Mouse (Mus musculus): ENCODE results near the gene Hip1. TPM values are rescaled to one million over a fixed set of nuclear protein-coding genes. Genes with fewer than 3 reads are reported as not detected.
A peak's percentile ranks its signal among the peaks of the same experiment; 100 is the strongest.

Hip1 gene
- polyA plus RNA-seq (2014; fragmentation: Nextera tagmentation; extraction: Ambion mirVana) = 41.0 and 46.9 TPM in 2 replicates

- peak within 1 kb of the TSS; percentile 12; the same call in 1 of the 2 replicates for H3K27ac ChIP-seq (ENCODE audit: low read length)
- peak; percentile 99 for ATAC-seq (ENCODE audit: insufficient number of reproducible peaks, insufficient read depth, low FRiP score, low read depth)
- under 1% methylated on average over 46 of the region's 46 CpGs for WGBS
Observed at GRCm38 (mm10) chr5:135544865-135545797, at the start of gene Hip1. Hip1 (minus strand) TSS chr5:135545120.

GRCm38 (mm10) chr5:135589996-135590784 is 45.3 kb upstream of the Hip1 start:
- H3K4me2 ChIP-seq (replicated peaks; ENCODE audit: low read depth, low read length) = no peak overlapping the region
- no peak overlapping the region for H3K27ac ChIP-seq (ENCODE audit: low read length)
- no peak overlapping the region for H3K9ac ChIP-seq (replicated peaks; ENCODE audit: low read depth, low read length)
- H3K36me3 ChIP-seq (ENCODE audit: control insufficient read depth, insufficient read depth, low read length) = no peaks in the 10 kb centered on the region
- no peak overlapping the region for H3K4me3 ChIP-seq (ENCODE audit: low read depth, low read length)
- no peaks in the 10 kb centered on the region for H3K27me3 ChIP-seq (ENCODE audit: control insufficient read depth, insufficient read depth, low read length)
- 79% methylated on average over 10 of the region's 12 CpGs for WGBS
- H3K9me3 ChIP-seq (ENCODE audit: control insufficient read depth, low read depth, low read length) = no peaks in the 10 kb centered on the region; the same call in 1 of the 2 replicates
- no peaks in the 10 kb centered on the region for H3K4me1 ChIP-seq (ENCODE audit: control insufficient read depth, insufficient read depth, low read length)
- ATAC-seq (ENCODE audit: insufficient number of reproducible peaks, insufficient read depth, low FRiP score, low read depth) = no peak

More at GRCm38 (mm10) chr5:135544865-135545797, at the start of gene Hip1:
- H3K9ac ChIP-seq (replicated peaks; ENCODE audit: low read depth, low read length) = peak within 1 kb of the TSS; percentile 51
- H3K4me2 ChIP-seq (replicated peaks; ENCODE audit: low read depth, low read length) = peak within 1 kb of the TSS; percentile 97
- H3K9me3 ChIP-seq (ENCODE audit: control insufficient read depth, low read depth, low read length) = no peaks in the 10 kb centered on the region
- peak within 1 kb of the TSS; percentile 74 for H3K4me3 ChIP-seq (ENCODE audit: low read depth, low read length)
- peaks cover 5% of the 10 kb centered on the region; the same call in 1 of the 2 replicates for H3K4me1 ChIP-seq (ENCODE audit: control insufficient read depth, insufficient read depth, low read length)
- 0 out of 2 replicates have a peak, but pooled peaks cover 3% of the 10 kb centered on the region for H3K27me3 ChIP-seq (ENCODE audit: control insufficient read depth, insufficient read depth, low read length)
- no peaks in the 10 kb centered on the region for H3K36me3 ChIP-seq (ENCODE audit: control insufficient read depth, insufficient read depth, low read length)

GRCm38 (mm10) chr5:135587764-135588163 is 42.8 kb upstream of the Hip1 start:
- ATAC-seq (ENCODE audit: insufficient number of reproducible peaks, insufficient read depth, low FRiP score, low read depth) = no peak
- H3K27me3 ChIP-seq (ENCODE audit: control insufficient read depth, insufficient read depth, low read length) = no peaks in the 10 kb centered on the region
- H3K4me1 ChIP-seq (ENCODE audit: control insufficient read depth, insufficient read depth, low read length) = no peaks in the 10 kb centered on the region
- H3K4me3 ChIP-seq (ENCODE audit: low read depth, low read length) = no peak overlapping the region
- no peak overlapping the region for H3K27ac ChIP-seq (ENCODE audit: low read length)
- H3K9ac ChIP-seq (replicated peaks; ENCODE audit: low read depth, low read length) = no peak overlapping the region
- H3K9me3 ChIP-seq (ENCODE audit: control insufficient read depth, low read depth, low read length) = no peaks in the 10 kb centered on the region; the same call in 1 of the 2 replicates
- H3K36me3 ChIP-seq (ENCODE audit: control insufficient read depth, insufficient read depth, low read length) = no peaks in the 10 kb centered on the region
- WGBS = 88% methylated on average over 4 of the region's 4 CpGs
- no peak overlapping the region for H3K4me2 ChIP-seq (replicated peaks; ENCODE audit: low read depth, low read length)

- no peak overlapping the region for H3K27ac ChIP-seq (ENCODE audit: low read length)
- H3K4me2 ChIP-seq (replicated peaks; ENCODE audit: low read depth, low read length) = no peak overlapping the region
- H3K4me3 ChIP-seq (ENCODE audit: low read depth, low read length) = no peak overlapping the region
- no peaks in the 10 kb centered on the region for H3K9me3 ChIP-seq (ENCODE audit: control insufficient read depth, low read depth, low read length)
- WGBS = 84% methylated on average over 8 of the region's 8 CpGs
- no peak overlapping the region for H3K9ac ChIP-seq (replicated peaks; ENCODE audit: low read depth, low read length)
- no peaks in the 10 kb centered on the region for H3K4me1 ChIP-seq (ENCODE audit: control insufficient read depth, insufficient read depth, low read length)
- no peaks in the 10 kb centered on the region for H3K27me3 ChIP-seq (ENCODE audit: control insufficient read depth, insufficient read depth, low read length)
- H3K36me3 ChIP-seq (ENCODE audit: control insufficient read depth, insufficient read depth, low read length) = no peaks in the 10 kb centered on the region
- ATAC-seq (ENCODE audit: insufficient number of reproducible peaks, insufficient read depth, low FRiP score, low read depth) = no peak
Observed at GRCm38 (mm10) chr5:135585691-135586090, 40.8 kb upstream of the Hip1 start.

GRCm38 (mm10) chr5:135582330-135582729 is 37.4 kb upstream of the Hip1 start:
- Histone ChIP-seq H3K27ac (ENCODE audit: low read length) (no peak overlapping the region), H3K9me3 (ENCODE audit: control insufficient read depth, low read depth, low read length) (no peaks in the 10 kb centered on the region), H3K36me3 (ENCODE audit: control insufficient read depth, insufficient read depth, low read length) (no peaks in the 10 kb centered on the region), H3K27me3 (ENCODE audit: control insufficient read depth, insufficient read depth, low read length) (no peaks in the 10 kb centered on the region), H3K4me1 (ENCODE audit: control insufficient read depth, insufficient read depth, low read length) (no peaks in the 10 kb centered on the region), H3K4me3 (ENCODE audit: low read depth, low read length) (no peak overlapping the region), H3K9ac (replicated peaks; ENCODE audit: low read depth, low read length) (no peak overlapping the region), H3K4me2 (replicated peaks; ENCODE audit: low read depth, low read length) (no peak overlapping the region)
- WGBS = 85% methylated on average over 4 of the region's 4 CpGs
- no peak for ATAC-seq (ENCODE audit: insufficient number of reproducible peaks, insufficient read depth, low FRiP score, low read depth)

GRCm38 (mm10) chr5:135579331-135579751 is 34.4 kb upstream of the Hip1 start:
- Histone ChIP-seq H3K27me3 (ENCODE audit: control insufficient read depth, insufficient read depth, low read length) (no peaks in the 10 kb centered on the region), H3K9me3 (ENCODE audit: control insufficient read depth, low read depth, low read length) (no peaks in the 10 kb centered on the region), H3K36me3 (ENCODE audit: control insufficient read depth, insufficient read depth, low read length) (no peaks in the 10 kb centered on the region), H3K4me2 (replicated peaks; ENCODE audit: low read depth, low read length) (no peak overlapping the region), H3K27ac (ENCODE audit: low read length) (no peak overlapping the region), H3K4me1 (ENCODE audit: control insufficient read depth, insufficient read depth, low read length) (no peaks in the 10 kb centered on the region), H3K4me3 (ENCODE audit: low read depth, low read length) (no peak overlapping the region), H3K9ac (replicated peaks; ENCODE audit: low read depth, low read length) (no peak overlapping the region)
- no peak for ATAC-seq (ENCODE audit: insufficient number of reproducible peaks, insufficient read depth, low FRiP score, low read depth)
- WGBS = 87% methylated on average over 10 of the region's 10 CpGs

- 71% methylated on average over 4 of the region's 4 CpGs for WGBS
- Histone ChIP-seq H3K9me3 (ENCODE audit: control insufficient read depth, low read depth, low read length) (no peaks in the 10 kb centered on the region), H3K27me3 (ENCODE audit: control insufficient read depth, insufficient read depth, low read length) (no peaks in the 10 kb centered on the region), H3K4me2 (replicated peaks; ENCODE audit: low read depth, low read length) (no peak overlapping the region), H3K27ac (ENCODE audit: low read length) (no peak overlapping the region), H3K4me3 (ENCODE audit: low read depth, low read length) (no peak overlapping the region), H3K36me3 (ENCODE audit: control insufficient read depth, insufficient read depth, low read length) (no peaks in the 10 kb centered on the region), H3K9ac (replicated peaks; ENCODE audit: low read depth, low read length) (no peak overlapping the region), H3K4me1 (ENCODE audit: control insufficient read depth, insufficient read depth, low read length) (no peaks in the 10 kb centered on the region)
- ATAC-seq (ENCODE audit: insufficient number of reproducible peaks, insufficient read depth, low FRiP score, low read depth) = no peak
Observed at GRCm38 (mm10) chr5:135576055-135576454, 31.1 kb upstream of the Hip1 start.

- no peaks in the 10 kb centered on the region for H3K4me1 ChIP-seq (ENCODE audit: control insufficient read depth, insufficient read depth, low read length)
- no peaks in the 10 kb centered on the region for H3K36me3 ChIP-seq (ENCODE audit: control insufficient read depth, insufficient read depth, low read length)
- H3K9ac ChIP-seq (replicated peaks; ENCODE audit: low read depth, low read length) = no peak within 1 kb of the TSS
- WGBS = 90% methylated on average over 6 of the region's 6 CpGs
- H3K9me3 ChIP-seq (ENCODE audit: control insufficient read depth, low read depth, low read length) = no peaks in the 10 kb centered on the region
- no peak for ATAC-seq (ENCODE audit: insufficient number of reproducible peaks, insufficient read depth, low FRiP score, low read depth)
- no peaks in the 10 kb centered on the region for H3K27me3 ChIP-seq (ENCODE audit: control insufficient read depth, insufficient read depth, low read length)
- H3K4me3 ChIP-seq (ENCODE audit: low read depth, low read length) = no peak within 1 kb of the TSS
- no peak within 1 kb of the TSS for H3K27ac ChIP-seq (ENCODE audit: low read length)
- H3K4me2 ChIP-seq (replicated peaks; ENCODE audit: low read depth, low read length) = no peak within 1 kb of the TSS
Observed at GRCm38 (mm10) chr5:135573006-135573405, 28.1 kb upstream of the Hip1 start, which contains the start of gene Ccl24. Ccl24 (minus strand) TSS chr5:135573049.
